Mouse (Mus musculus): ENCODE data around the gene Krcc1. TPM values are rescaled to one million over a fixed set of nuclear protein-coding genes. Genes with fewer than 3 reads are reported as not detected.

Gene Krcc1
- total RNA-seq (2012; rRNA removed), result 19.3 and 25.8 TPM in 2 replicates
- 10 to 100 TPM in 1 of 2 experiments, not detected in 1; 31.6 TPM for polyA plus RNA-seq (2012; ENCODE audit: insufficient read depth in 1 of 2, insufficient read length in 2 of 2, low read depth in 1 of 2, low replicate concordance in 2 of 2, missing spikeins in 1 of 2)

GRCm38 (mm10) chr6:71271389-71272315 is at the start of gene Krcc1:
TSS of gene Krcc1 (plus strand) at chr6:71271677.
- peak within 1 kb of the TSS; percentile 92 for H3K9ac ChIP-seq (ENCODE audit: control insufficient read depth, low read depth, low read length, poor library complexity, severe bottlenecking)
- H3K4me3 ChIP-seq (ENCODE audit: control insufficient read depth in 1 of 2, insufficient read depth in 1 of 2, low read depth in 2 of 2, low read length in 2 of 2), result peak within 1 kb of the TSS; percentile 82 to 83
- peaks cover 0 to 25% of the 10 kb centered on the region in 2 experiments; a peak in 3 of 4 replicates for H3K36me3 ChIP-seq (ENCODE audit: control insufficient read depth in 1 of 2, insufficient read depth in 2 of 2, low read length in 2 of 2)
- H3K27me3 ChIP-seq (ENCODE audit: control insufficient read depth in 1 of 2, insufficient read depth in 2 of 2, low read length in 2 of 2), result no peaks in the 10 kb centered on the region
- peaks cover 14 to 16% of the 10 kb centered on the region in 2 experiments for H3K4me1 ChIP-seq (ENCODE audit: control insufficient read depth in 1 of 2, insufficient read depth in 2 of 2, low read length in 2 of 2)
- peak; percentile 96 for DNase-seq (ENCODE audit: low read depth, low spot score)
- peak within 1 kb of the TSS; percentile 99 for H3K27ac ChIP-seq (ENCODE audit: control insufficient read depth, low read depth, low read length)
- peaks cover 21% of the 10 kb centered on the region for H3K79me2 ChIP-seq (ENCODE audit: control insufficient read depth, insufficient read depth, low read length, poor library complexity)
- H3K9me3 ChIP-seq (replicated peaks; ENCODE audit: insufficient read depth, low read length), result no peaks in the 10 kb centered on the region
- peak; percentile 69 to 82; a peak in 3 of 4 replicates for TF ChIP-seq POLR2A (IDR thresholded peaks at IDR 0.05; ENCODE audit: control insufficient read depth in 1 of 2, insufficient read depth in 1 of 2, low read depth in 1 of 2, low read length in 2 of 2, poor library complexity in 1 of 2)
- no peak for TF ChIP-seq ZMIZ1 (IDR thresholded peaks at IDR 0.05; ENCODE audit: low read depth, low read length)
- peak; percentile 74 for TF ChIP-seq MAZ (IDR thresholded peaks at IDR 0.05; ENCODE audit: low read depth, low read length)
- TF ChIP-seq MEF2A (IDR thresholded peaks at IDR 0.05; ENCODE audit: extremely low read depth, insufficient replicate concordance, low read depth, low read length, poor library complexity, severe bottlenecking), result no peak
- peak; percentile 58; the same call in 1 of the 2 replicates for TF ChIP-seq TBP (IDR thresholded peaks at IDR 0.05; ENCODE audit: low read depth, low read length)
- peak; percentile 96 for TF ChIP-seq NRF1 (IDR thresholded peaks at IDR 0.05; ENCODE audit: insufficient read depth, low read depth, low read length, poor library complexity, severe bottlenecking)
- TF ChIP-seq ELF1 (IDR thresholded peaks at IDR 0.05; ENCODE audit: low read depth, low read length), result peak; percentile 72; the same call in 1 of the 2 replicates
- TF ChIP-seq ETS1 (IDR thresholded peaks at IDR 0.05; ENCODE audit: low read depth, low read length), result no peak
- 0 out of 2 replicates have a peak, but pooled peaks have one; percentile 27 for TF ChIP-seq MXI1 (IDR thresholded peaks at IDR 0.05; ENCODE audit: low read depth, low read length)
- no peak for TF ChIP-seq USF2 (IDR thresholded peaks at IDR 0.05; ENCODE audit: borderline replicate concordance in 1 of 2, insufficient read depth in 1 of 2, low read depth in 1 of 2, low read length in 2 of 2)
- 0 out of 2 replicates have a peak, but pooled peaks have one; percentile 25 for TF ChIP-seq CHD1 (IDR thresholded peaks at IDR 0.05; ENCODE audit: low read depth, low read length)
- no peak for TF ChIP-seq POLR2AphosphoS2 (IDR thresholded peaks at IDR 0.05; ENCODE audit: low read length)
- TF ChIP-seq RAD21 (IDR thresholded peaks at IDR 0.05; ENCODE audit: low read depth, low read length), result no peak
- no peak for TF ChIP-seq ZKSCAN1 (IDR thresholded peaks at IDR 0.05; ENCODE audit: low read depth, low read length)
- no peak for TF ChIP-seq MAFK (IDR thresholded peaks at IDR 0.05; ENCODE audit: borderline replicate concordance, low read depth, low read length)
- no peak for TF ChIP-seq GABPA (IDR thresholded peaks at IDR 0.05; ENCODE audit: low read depth, low read length)
- no peak for TF ChIP-seq POLR2AphosphoS5 (IDR thresholded peaks at IDR 0.05; ENCODE audit: borderline replicate concordance, low read depth, low read length)
- no peak for TF ChIP-seq CTCF (IDR thresholded peaks at IDR 0.05 in 2 of 3, conservative IDR thresholded peaks at IDR 0.05 in 1 of 3; ENCODE audit: control insufficient read depth in 1 of 3, insufficient read depth in 1 of 3, low read depth in 2 of 3, low read length in 3 of 3, poor library complexity in 1 of 3, severe bottlenecking in 1 of 3)
- TF ChIP-seq USF1 (IDR thresholded peaks at IDR 0.05; ENCODE audit: low read depth, low read length), result no peak; the same call in 1 of the 2 replicates
- TF ChIP-seq SMC3 (IDR thresholded peaks at IDR 0.05; ENCODE audit: low read depth, low read length), result no peak
- TF ChIP-seq RCOR1 (IDR thresholded peaks at IDR 0.05; ENCODE audit: low read depth, low read length), result no peak
- TF ChIP-seq UBTF (IDR thresholded peaks at IDR 0.05; ENCODE audit: borderline replicate concordance, insufficient read depth, low read depth, low read length), result no peak
- peak in 1 of 2 experiments; percentile 12; a peak in 1 of 4 replicates for TF ChIP-seq EP300 (IDR thresholded peaks at IDR 0.05; ENCODE audit: low read depth in 1 of 2, low read length in 2 of 2)
- TF ChIP-seq MAX (IDR thresholded peaks at IDR 0.05; ENCODE audit: low read length), result no peak
- 0 out of 2 replicates have a peak, but pooled peaks have one; percentile 13 for TF ChIP-seq TCF12 (IDR thresholded peaks at IDR 0.05; ENCODE audit: low read depth, low read length)
- no peak; the same call in 1 of the 2 replicates for TF ChIP-seq SIN3A (IDR thresholded peaks at IDR 0.05; ENCODE audit: low read length)
- no peak for TF ChIP-seq CHD2 (IDR thresholded peaks at IDR 0.05; ENCODE audit: low read length)
- 0 out of 2 replicates have a peak, but pooled peaks have one; percentile 67 for TF ChIP-seq HCFC1 (IDR thresholded peaks at IDR 0.05; ENCODE audit: low read depth, low read length)
- TF ChIP-seq E2F4 (IDR thresholded peaks at IDR 0.05; ENCODE audit: borderline replicate concordance, low read depth, low read length), result peak; percentile 71; the same call in 1 of the 2 replicates
- no peak for TF ChIP-seq MYB (IDR thresholded peaks at IDR 0.05; ENCODE audit: low read depth, low read length)
- no peak for TF ChIP-seq TAL1 (IDR thresholded peaks at IDR 0.05; ENCODE audit: low read length)
- no peak for TF ChIP-seq JUND (IDR thresholded peaks at IDR 0.05; ENCODE audit: low read depth, low read length)
- no peak for TF ChIP-seq ZC3H11A (IDR thresholded peaks at IDR 0.05; ENCODE audit: low read depth, low read length)
- peak; percentile 74 for TF ChIP-seq NELFE (IDR thresholded peaks at IDR 0.05; ENCODE audit: low read depth, low read length)
